Mouse (Mus musculus): ENCODE data around the gene Acsm2. TPM values are rescaled to one million over a fixed set of nuclear protein-coding genes. Genes with fewer than 3 reads are reported as not detected.

Acsm2 gene
- polyA plus RNA-seq, 1 experiment from 2014 or later: not detected

DNA sequence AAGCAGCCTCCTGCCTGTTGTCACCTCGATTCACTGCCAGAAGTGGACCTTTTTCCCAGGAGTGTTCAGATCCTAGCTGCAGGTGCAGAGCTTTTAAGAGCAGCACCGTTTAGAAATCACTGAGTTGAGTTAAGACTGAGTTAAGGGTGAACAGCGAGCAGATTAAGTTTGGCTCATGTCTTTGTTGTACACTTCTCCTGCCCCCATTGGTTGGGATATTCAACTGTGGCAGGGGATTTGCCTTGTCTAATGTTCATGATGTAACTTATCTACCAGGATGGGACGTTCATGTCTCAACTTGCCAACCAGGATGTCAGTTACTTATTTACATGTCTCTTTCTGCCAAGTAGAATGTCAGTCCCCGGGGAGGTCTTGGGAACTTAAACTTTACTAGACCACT, 88.2 kb downstream of the Acsm2 start:
- Histone ChIP-seq H3K4me1 (no peaks in the 10 kb centered on the region), H3K27me3 (replicated peaks) (no peaks in the 10 kb centered on the region), H3K36me3 (no peaks in the 10 kb centered on the region), H3K9ac (no peak overlapping the region), H3K4me3 (no peak overlapping the region), H3K9me3 (no peaks in the 10 kb centered on the region), H3K27ac (no peak overlapping the region), H3K4me2 (replicated peaks) (no peak overlapping the region)
- ATAC-seq (ENCODE audit: low FRiP score, low read depth): no peak
- WGBS: 84% methylated on average over 5 of the region's 5 CpGs

Other genes with a start within 250 kb of the Acsm2 start
- not detected in 2 replicates for gene Gp2, start 95.1 kb upstream of the Acsm2 start, polyA plus RNA-seq (2016; fragmentation: Nextera tagmentation; extraction: Ambion mirVana)
- not detected in 2 replicates for gene Umod, start 75.1 kb upstream of the Acsm2 start, polyA plus RNA-seq (2016; fragmentation: Nextera tagmentation; extraction: Ambion mirVana)
- not detected in 2 replicates for gene Acsm5, start 34.9 kb upstream of the Acsm2 start, polyA plus RNA-seq (2016; fragmentation: Nextera tagmentation; extraction: Ambion mirVana)
- gene Pdilt, start 30.9 kb upstream of the Acsm2 start, polyA plus RNA-seq (2016; fragmentation: Nextera tagmentation; extraction: Ambion mirVana): 0.41 and 0.54 TPM in 2 replicates
- not detected in 2 replicates for gene Acsm1, start 52.7 kb downstream of the Acsm2 start, polyA plus RNA-seq (2016; fragmentation: Nextera tagmentation; extraction: Ambion mirVana)
- gene Acsm4, start 135.7 kb downstream of the Acsm2 start, polyA plus RNA-seq (2016; fragmentation: Nextera tagmentation; extraction: Ambion mirVana): not detected in 2 replicates
- 81.3 and 86.5 TPM in 2 replicates for gene Thumpd1, start 166.5 kb downstream of the Acsm2 start, polyA plus RNA-seq (2016; fragmentation: Nextera tagmentation; extraction: Ambion mirVana)
- 0.09 and 0.16 TPM in 2 replicates for gene Acsm3, start 206.6 kb downstream of the Acsm2 start, polyA plus RNA-seq (2016; fragmentation: Nextera tagmentation; extraction: Ambion mirVana)
- 16.0 TPM in 2 replicates for gene Rexo5, start 239.7 kb downstream of the Acsm2 start, polyA plus RNA-seq (2016; fragmentation: Nextera tagmentation; extraction: Ambion mirVana)
- gene Eri2, start 239.7 kb downstream of the Acsm2 start, polyA plus RNA-seq (2016; fragmentation: Nextera tagmentation; extraction: Ambion mirVana): 26.2 and 27.9 TPM in 2 replicates

All from neural tube, embryonic 12.5 days (tissue).